Mouse (Mus musculus): Measurements from ENCODE around the gene Rnf217. TPM values are rescaled to one million over a fixed set of nuclear protein-coding genes. Genes with fewer than 3 reads are reported as not detected.

Gene Rnf217
- polyA plus RNA-seq, 1 experiment from 2014 or later = 2.1 TPM

- 35% methylated on average over 6 of the region's 6 CpGs for WGBS
- DNase-seq (ENCODE audit: low spot score) = no peak
Measured at GRCm38 (mm10) chr10:31528297-31528984, 80.5 kb downstream of the Rnf217 start.

DNA sequence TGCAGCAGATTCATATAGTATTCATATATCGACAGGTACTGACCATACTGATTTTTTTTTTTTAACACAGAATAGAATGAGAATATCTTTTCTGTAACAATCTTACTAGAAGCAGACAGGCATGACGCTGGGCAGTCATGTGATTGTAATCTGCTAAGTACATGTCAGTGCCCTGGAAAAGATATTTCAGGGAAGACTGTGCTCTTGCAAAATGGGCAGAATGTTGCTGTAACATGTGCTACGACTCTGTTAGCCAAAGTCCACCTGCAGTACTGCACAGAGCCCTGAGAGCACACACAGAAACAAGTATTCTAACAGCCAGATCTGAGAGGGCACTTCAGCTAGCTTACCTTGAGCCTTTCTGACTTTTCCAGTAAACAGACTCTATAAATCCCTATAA, 83.3 kb downstream of the Rnf217 start:
- H3K27ac ChIP-seq (ENCODE audit: low read depth, low read length) = no peak overlapping the region
- H3K4me3 ChIP-seq (ENCODE audit: low read depth, low read length) = no peak overlapping the region
- no peak overlapping the region for H3K9ac ChIP-seq (ENCODE audit: low read length)
- no peaks in the 10 kb centered on the region for H3K36me3 ChIP-seq (ENCODE audit: control insufficient read depth, insufficient read depth, low read length)
- H3K9me3 ChIP-seq (replicated peaks; ENCODE audit: control insufficient read depth, low read length) = no peaks in the 10 kb centered on the region
- ATAC-seq = no peak
- H3K4me1 ChIP-seq (ENCODE audit: control insufficient read depth, insufficient read depth, low read length) = no peaks in the 10 kb centered on the region
- H3K4me2 ChIP-seq (ENCODE audit: low read length) = no peak overlapping the region
- DNase-seq (ENCODE audit: low spot score) = no peak
- no peaks in the 10 kb centered on the region for H3K27me3 ChIP-seq (replicated peaks; ENCODE audit: control insufficient read depth, insufficient read depth, low read length)
- 89% methylated on average over 3 of the region's 3 CpGs for WGBS

More at GRCm38 (mm10) chr10:31528297-31528984, 80.5 kb downstream of the Rnf217 start:
- ATAC-seq = no peak
- no peaks in the 10 kb centered on the region for H3K9me3 ChIP-seq (replicated peaks; ENCODE audit: control insufficient read depth, low read length)
- H3K27me3 ChIP-seq (replicated peaks; ENCODE audit: control insufficient read depth, insufficient read depth, low read length) = no peaks in the 10 kb centered on the region
- H3K4me1 ChIP-seq (ENCODE audit: control insufficient read depth, insufficient read depth, low read length) = no peaks in the 10 kb centered on the region
- no peak overlapping the region for H3K4me3 ChIP-seq (ENCODE audit: low read depth, low read length)
- H3K4me2 ChIP-seq (ENCODE audit: low read length) = no peak overlapping the region
- no peak overlapping the region for H3K9ac ChIP-seq (ENCODE audit: low read length)
- H3K36me3 ChIP-seq (ENCODE audit: control insufficient read depth, insufficient read depth, low read length) = no peaks in the 10 kb centered on the region
- H3K27ac ChIP-seq (ENCODE audit: low read depth, low read length) = no peak overlapping the region

DNA sequence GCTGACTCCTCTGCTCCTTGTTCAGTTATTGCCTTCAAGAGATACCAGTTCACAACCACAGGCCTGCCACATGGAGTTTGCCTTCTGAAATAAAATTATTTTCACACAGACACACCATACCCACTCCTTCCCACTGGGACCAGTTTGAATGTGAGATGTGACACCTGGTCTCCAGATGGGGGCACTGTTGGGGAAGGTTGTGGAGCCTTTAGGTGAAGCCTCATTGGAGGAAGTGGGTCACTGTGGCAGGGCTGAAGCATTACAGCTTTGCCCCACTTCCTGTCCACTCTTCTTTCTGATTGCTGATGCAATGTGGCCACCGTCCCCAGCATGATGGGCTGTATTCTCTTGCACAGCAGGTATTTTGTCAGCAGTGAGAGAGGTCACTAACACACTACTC, 89.6 kb downstream of the Rnf217 start:
- Histone ChIP-seq H3K9ac (ENCODE audit: low read length) (no peak overlapping the region), H3K9me3 (replicated peaks; ENCODE audit: control insufficient read depth, low read length) (no peaks in the 10 kb centered on the region), H3K27me3 (replicated peaks; ENCODE audit: control insufficient read depth, insufficient read depth, low read length) (no peaks in the 10 kb centered on the region), H3K36me3 (ENCODE audit: control insufficient read depth, insufficient read depth, low read length) (no peaks in the 10 kb centered on the region), H3K4me1 (ENCODE audit: control insufficient read depth, insufficient read depth, low read length) (no peaks in the 10 kb centered on the region), H3K4me2 (ENCODE audit: low read length) (no peak overlapping the region), H3K4me3 (ENCODE audit: low read depth, low read length) (no peak overlapping the region), H3K27ac (ENCODE audit: low read depth, low read length) (no peak overlapping the region)
- DNase-seq (ENCODE audit: low spot score) = no peak
- 57% methylated on average over 1 of the region's 1 CpGs for WGBS
- no peak for ATAC-seq

- DNase-seq (ENCODE audit: low spot score) (no peak), ATAC-seq (no peak)
- Histone ChIP-seq H3K9ac (ENCODE audit: low read length) (no peak overlapping the region), H3K4me3 (ENCODE audit: low read depth, low read length) (no peak overlapping the region), H3K27me3 (replicated peaks; ENCODE audit: control insufficient read depth, insufficient read depth, low read length) (no peaks in the 10 kb centered on the region), H3K36me3 (ENCODE audit: control insufficient read depth, insufficient read depth, low read length) (no peaks in the 10 kb centered on the region), H3K27ac (ENCODE audit: low read depth, low read length) (no peak overlapping the region), H3K4me1 (ENCODE audit: control insufficient read depth, insufficient read depth, low read length) (no peaks in the 10 kb centered on the region), H3K9me3 (replicated peaks; ENCODE audit: control insufficient read depth, low read length) (no peaks in the 10 kb centered on the region), H3K4me2 (ENCODE audit: low read length) (no peak overlapping the region)
- WGBS = 89% methylated on average over 4 of the region's 4 CpGs
Measured at GRCm38 (mm10) chr10:31518210-31518609, 90.8 kb downstream of the Rnf217 start.

DNA sequence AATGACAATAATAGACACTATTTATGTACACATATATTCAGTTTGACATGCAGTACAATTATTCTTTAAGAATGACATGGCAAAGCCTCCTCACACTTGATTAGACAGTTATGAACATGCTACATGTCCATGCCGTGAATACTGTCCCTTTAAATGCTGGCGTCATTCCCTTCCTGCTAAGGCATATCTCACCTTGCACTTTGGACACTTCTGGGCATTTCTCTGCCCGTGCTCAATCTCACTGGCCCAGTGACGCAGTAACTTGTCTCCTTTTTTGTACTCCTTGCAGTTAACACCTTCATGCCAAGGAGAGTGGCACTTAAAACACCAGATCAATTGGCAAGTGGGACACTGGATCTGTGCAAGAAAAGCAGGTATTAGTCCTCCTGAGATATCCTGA, 91.8 kb downstream of the Rnf217 start:
- 89% methylated on average over 4 of the region's 4 CpGs for WGBS
- no peak overlapping the region for H3K9ac ChIP-seq (ENCODE audit: low read length)
- no peaks in the 10 kb centered on the region for H3K36me3 ChIP-seq (ENCODE audit: control insufficient read depth, insufficient read depth, low read length)
- no peak overlapping the region for H3K27ac ChIP-seq (ENCODE audit: low read depth, low read length)
- no peaks in the 10 kb centered on the region for H3K4me1 ChIP-seq (ENCODE audit: control insufficient read depth, insufficient read depth, low read length)
- H3K9me3 ChIP-seq (replicated peaks; ENCODE audit: control insufficient read depth, low read length) = no peaks in the 10 kb centered on the region
- ATAC-seq = no peak
- no peaks in the 10 kb centered on the region for H3K27me3 ChIP-seq (replicated peaks; ENCODE audit: control insufficient read depth, insufficient read depth, low read length)
- no peak overlapping the region for H3K4me3 ChIP-seq (ENCODE audit: low read depth, low read length)
- no peak for DNase-seq (ENCODE audit: low spot score)
- H3K4me2 ChIP-seq (ENCODE audit: low read length) = no peak overlapping the region

- WGBS = 63% methylated on average over 1 of the region's 1 CpGs
- ATAC-seq (peak; percentile 89), DNase-seq (ENCODE audit: low spot score) (peak; percentile 61)
- H3K27ac ChIP-seq (ENCODE audit: low read depth, low read length) = peak overlapping the region; percentile 9; the same call in 1 of the 2 replicates
- no peaks in the 10 kb centered on the region for H3K9me3 ChIP-seq (replicated peaks; ENCODE audit: control insufficient read depth, low read length)
- H3K4me2 ChIP-seq (ENCODE audit: low read length) = no peak overlapping the region
- H3K36me3 ChIP-seq (ENCODE audit: control insufficient read depth, insufficient read depth, low read length) = no peaks in the 10 kb centered on the region
- H3K4me1 ChIP-seq (ENCODE audit: control insufficient read depth, insufficient read depth, low read length) = no peaks in the 10 kb centered on the region
- no peak overlapping the region for H3K9ac ChIP-seq (ENCODE audit: low read length)
- H3K27me3 ChIP-seq (replicated peaks; ENCODE audit: control insufficient read depth, insufficient read depth, low read length) = no peaks in the 10 kb centered on the region
- no peak overlapping the region for H3K4me3 ChIP-seq (ENCODE audit: low read depth, low read length)
Measured at GRCm38 (mm10) chr10:31515897-31516296, 93.1 kb downstream of the Rnf217 start.

DNA sequence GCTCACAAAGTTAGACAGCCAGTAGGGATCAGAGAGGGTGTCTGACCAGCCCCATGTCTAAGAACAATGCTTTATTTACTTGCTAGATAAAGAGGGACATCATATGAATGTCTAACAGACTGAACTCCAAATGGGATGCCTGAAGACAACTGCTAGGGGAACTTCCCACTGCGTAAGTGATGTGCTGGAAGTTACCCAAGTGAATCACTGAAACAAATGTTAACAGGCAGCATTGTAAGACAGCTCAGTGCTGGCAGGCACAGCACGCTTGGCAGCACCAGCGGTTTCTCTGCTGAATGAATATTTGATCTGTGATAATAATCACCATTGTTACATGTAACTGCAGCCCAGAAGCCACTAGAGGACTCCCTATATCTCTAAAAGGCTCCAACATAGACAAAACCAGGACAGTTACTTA, 104.8 kb downstream of the Rnf217 start:
- peak; percentile 82 for ATAC-seq

GRCm38 (mm10) chr10:31503542-31504133, 105.3 kb downstream of the Rnf217 start:
- H3K27ac ChIP-seq (ENCODE audit: low read depth, low read length) = no peak overlapping the region
- DNase-seq (ENCODE audit: low spot score) (no peak), ATAC-seq (peak; percentile 16; the same call in 1 of the 2 replicates)
- H3K4me3 ChIP-seq (ENCODE audit: low read depth, low read length) = no peak overlapping the region
- no peaks in the 10 kb centered on the region for H3K9me3 ChIP-seq (replicated peaks; ENCODE audit: control insufficient read depth, low read length)
- H3K9ac ChIP-seq (ENCODE audit: low read length) = no peak overlapping the region
- no peaks in the 10 kb centered on the region for H3K4me1 ChIP-seq (ENCODE audit: control insufficient read depth, insufficient read depth, low read length)
- H3K27me3 ChIP-seq (replicated peaks; ENCODE audit: control insufficient read depth, insufficient read depth, low read length) = no peaks in the 10 kb centered on the region
- WGBS = 81% methylated on average over 8 of the region's 8 CpGs
- no peak overlapping the region for H3K4me2 ChIP-seq (ENCODE audit: low read length)
- H3K36me3 ChIP-seq (ENCODE audit: control insufficient read depth, insufficient read depth, low read length) = no peaks in the 10 kb centered on the region

More for the DNA sequence above, 104.8 kb downstream of the Rnf217 start:
- no peak overlapping the region for H3K9ac ChIP-seq (ENCODE audit: low read length)
- no peak overlapping the region for H3K4me3 ChIP-seq (ENCODE audit: low read depth, low read length)
- peak; percentile 85 for DNase-seq (ENCODE audit: low spot score)
- no peak overlapping the region for H3K4me2 ChIP-seq (ENCODE audit: low read length)
- WGBS = 31% methylated on average over 3 of the region's 3 CpGs
- no peak overlapping the region for H3K27ac ChIP-seq (ENCODE audit: low read depth, low read length)
- H3K27me3 ChIP-seq (replicated peaks; ENCODE audit: control insufficient read depth, insufficient read depth, low read length) = no peaks in the 10 kb centered on the region
- H3K9me3 ChIP-seq (replicated peaks; ENCODE audit: control insufficient read depth, low read length) = no peaks in the 10 kb centered on the region
- H3K36me3 ChIP-seq (ENCODE audit: control insufficient read depth, insufficient read depth, low read length) = no peaks in the 10 kb centered on the region
- H3K4me1 ChIP-seq (ENCODE audit: control insufficient read depth, insufficient read depth, low read length) = no peaks in the 10 kb centered on the region

DNA sequence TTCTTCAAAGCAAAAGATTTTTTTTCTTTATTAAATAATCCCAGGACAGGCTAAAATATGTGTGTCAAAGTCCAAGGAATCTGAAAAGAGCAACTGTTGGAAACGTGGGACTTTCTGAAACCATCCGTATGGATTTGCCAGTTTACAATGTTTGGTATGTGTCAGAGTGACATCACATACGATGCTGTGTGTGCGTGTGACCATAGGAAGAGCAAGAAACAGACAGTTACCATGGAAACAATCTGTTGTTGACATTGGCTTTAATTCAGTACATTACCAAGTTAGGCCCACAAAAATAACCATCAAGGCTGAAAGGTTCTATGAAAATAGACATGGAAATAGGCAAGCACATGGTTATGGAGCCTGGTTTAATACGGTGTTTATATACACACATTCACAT, 107.3 kb downstream of the Rnf217 start:
- Histone ChIP-seq H3K27me3 (replicated peaks; ENCODE audit: control insufficient read depth, insufficient read depth, low read length) (no peaks in the 10 kb centered on the region), H3K4me2 (ENCODE audit: low read length) (no peak overlapping the region), H3K4me1 (ENCODE audit: control insufficient read depth, insufficient read depth, low read length) (no peaks in the 10 kb centered on the region), H3K9ac (ENCODE audit: low read length) (no peak overlapping the region), H3K27ac (ENCODE audit: low read depth, low read length) (no peak overlapping the region), H3K9me3 (replicated peaks; ENCODE audit: control insufficient read depth, low read length) (no peaks in the 10 kb centered on the region), H3K4me3 (ENCODE audit: low read depth, low read length) (no peak overlapping the region), H3K36me3 (ENCODE audit: control insufficient read depth, insufficient read depth, low read length) (no peaks in the 10 kb centered on the region)
- ATAC-seq (peak; percentile 47; the same call in 1 of the 2 replicates), DNase-seq (ENCODE audit: low spot score) (peak; percentile 69)
- 72% methylated on average over 5 of the region's 5 CpGs for WGBS
